In genomic region chr6:88065116-88065515, GRCm38 (mm10) we compare ENCODE assay signal across 9 mouse cellular contexts. TPM values are rescaled to one million over a fixed set of nuclear protein-coding genes. Genes with fewer than 3 reads are reported as not detected.
DNase-seq lines count a peak whose midpoint lies in the region; ATAC-seq lines count a peak whose summit lies in the region.
"Had no signal": no experiment of that assay in that cellular context is flagged by ENCODE, and none has a peak within 500 bp of the region (broad histone marks: within the 10 kb centered on the region; RNA-seq: fewer than 3 reads in every experiment).

No protein-coding gene starts in this region.

- DNase-seq in right cerebral cortex, postnatal 10 days (ENCODE audit: low spot score in 2 of 2): peak; percentile 60 to 67
- no peak for DNase-seq in right cerebral cortex, adult 2 months (ENCODE audit: low spot score in 2 of 2)
- no peak for DNase-seq in retina, embryonic 14.5 days (ENCODE audit: low spot score)
- no peak for DNase-seq in testis, postnatal 10 days (ENCODE audit: low spot score)

- H3K4me1 ChIP-seq in lung, embryonic 16.5 days (replicated peaks; ENCODE audit: control insufficient read depth, insufficient read depth, low read length): no peaks in the 10 kb centered on the region
- H3K4me1 ChIP-seq in hindbrain, embryonic 16.5 days (ENCODE audit: control insufficient read depth, insufficient read depth, low read depth, low read length): no peaks in the 10 kb centered on the region

- H3K9ac ChIP-seq in lung, embryonic 16.5 days (ENCODE audit: low read length): no peak overlapping the region
- no peak overlapping the region for H3K9ac ChIP-seq in hindbrain, embryonic 16.5 days (ENCODE audit: low read depth, low read length)

- ATAC-seq in common myeloid progenitor, adult 5-6 weeks (replicated peaks; ENCODE audit: low read depth, poor library complexity, severe bottlenecking): peak; percentile 53
- ATAC-seq in hematopoietic stem cell, adult 5-6 weeks (replicated peaks in 1 of 2; ENCODE audit: insufficient read depth in 1 of 2, low FRiP score in 2 of 2, low TSS enrichment in 1 of 2, low read depth in 1 of 2, poor library complexity in 2 of 2, severe bottlenecking in 2 of 2): peak; percentile 30 to 32; a peak in 2 of 4 replicates
- ATAC-seq in lung, embryonic 16.5 days (ENCODE audit: low read depth): peak; percentile 47
- ATAC-seq in hindbrain, embryonic 16.5 days: no peak

- no peaks in the 10 kb centered on the region for H3K27me3 ChIP-seq in lung, embryonic 16.5 days (ENCODE audit: control insufficient read depth, insufficient read depth, low read depth, low read length)
- H3K27me3 ChIP-seq in hindbrain, embryonic 16.5 days (replicated peaks; ENCODE audit: control insufficient read depth, insufficient read depth, low read length): no peaks in the 10 kb centered on the region; the same call in 1 of the 2 replicates

- H3K4me3 ChIP-seq in lung, embryonic 16.5 days (ENCODE audit: low read length): no peak overlapping the region
- H3K4me3 ChIP-seq in hindbrain, embryonic 16.5 days (ENCODE audit: low read length): no peak overlapping the region
- H3K4me3 ChIP-seq: myocyte had no signal

- H3K36me3 ChIP-seq in lung, embryonic 16.5 days (ENCODE audit: control insufficient read depth, insufficient read depth, low read length): no peaks in the 10 kb centered on the region
- H3K36me3 ChIP-seq in hindbrain, embryonic 16.5 days (ENCODE audit: control insufficient read depth, insufficient read depth, low read length): no peaks in the 10 kb centered on the region

- no peaks in the 10 kb centered on the region for H3K9me3 ChIP-seq in lung, embryonic 16.5 days (ENCODE audit: control insufficient read depth, low read length)
- no peaks in the 10 kb centered on the region for H3K9me3 ChIP-seq in hindbrain, embryonic 16.5 days (ENCODE audit: control insufficient read depth, low read length)

- whole genome bisulfite sequencing in lung, embryonic 16.5 days: 38% methylated on average over 4 of the region's 4 CpGs
- 53% methylated on average over 4 of the region's 4 CpGs for WGBS in hindbrain, embryonic 16.5 days

- H3K27ac ChIP-seq in lung, embryonic 16.5 days (ENCODE audit: low read length): peak overlapping the region; percentile 66
- no peak overlapping the region for H3K27ac ChIP-seq in hindbrain, embryonic 16.5 days (ENCODE audit: low read depth, low read length)

- no peak overlapping the region for H3K4me2 ChIP-seq in lung, embryonic 16.5 days (ENCODE audit: low read depth, low read length)
- H3K4me2 ChIP-seq in hindbrain, embryonic 16.5 days (ENCODE audit: low read length): no peak overlapping the region

RNA-seq across cellular contexts. Expression of gene Rpn1, which starts 19.2 kb away (rescaled TPM):
- total RNA-seq in common myeloid progenitor, adult 5-6 weeks (2017): 196 and 216 TPM in 2 replicates
- total RNA-seq in hematopoietic stem cell, adult 5-6 weeks (2017): 120 and 155 TPM in 2 replicates
- 382 and 419 TPM in 2 replicates for polyA plus RNA-seq in lung, embryonic 16.5 days (2015; fragmentation: Nextera tagmentation; extraction: Ambion mirVana)
- 325 and 351 TPM in 2 replicates for polyA plus RNA-seq in hindbrain, embryonic 16.5 days (2015; fragmentation: Nextera tagmentation; extraction: Ambion mirVana)

RNA-seq across cellular contexts. Expression of gene Rab7, which starts 20.0 kb away (rescaled TPM):
- total RNA-seq in common myeloid progenitor, adult 5-6 weeks (2017): 87.3 and 94.2 TPM in 2 replicates
- 73.6 and 77.2 TPM in 2 replicates for total RNA-seq in hematopoietic stem cell, adult 5-6 weeks (2017)
- polyA plus RNA-seq in lung, embryonic 16.5 days (2015; fragmentation: Nextera tagmentation; extraction: Ambion mirVana): 220 and 223 TPM in 2 replicates
- 399 and 401 TPM in 2 replicates for polyA plus RNA-seq in hindbrain, embryonic 16.5 days (2015; fragmentation: Nextera tagmentation; extraction: Ambion mirVana)

Comparison
In these comparisons a context has a peak if more than half of its experiments do, and no peak if none do; other contexts are left out.
1. DNase-seq: peak in right cerebral cortex, postnatal 10 days (2 of 2); none in right cerebral cortex, adult 2 months (0 of 2), retina, embryonic 14.5 days (single experiment) and testis, postnatal 10 days (single experiment).